Mouse (Mus musculus) testis, postnatal 14 days (tissue): ENCODE results near the gene Gm21738.
"Not testable (repeated sequence)": the region's sequence is repeated elsewhere in the genome, so short reads cannot be mapped to it uniquely, and the experiment has no call there.

Experiments
- DNase-seq: peaks from one replicate; pipeline ENCODE4 v3.0.0; 2021; ENCODE audit warnings: low spot score

The Gm21738 gene

GRCm38 (mm10) chr14:19418830-19419229, at the start of gene Gm21738:
Gene Gm21738, minus strand, starts transcription at chr14:19418930.
- not testable (repeated sequence) for DNase-seq

- not testable (repeated sequence) for DNase-seq
These were observed 35.0 kb downstream of the Gm21738 start for GRCm38 (mm10) chr14:19383741-19384140.
